Mouse (Mus musculus): ENCODE measurements around the gene Prkag2. TPM values are rescaled to one million over a fixed set of nuclear protein-coding genes. Genes with fewer than 3 reads are reported as not detected.

Gene Prkag2
- 10 to 100 TPM; 34.1 to 41.8 TPM for total RNA-seq (2023)

DNA sequence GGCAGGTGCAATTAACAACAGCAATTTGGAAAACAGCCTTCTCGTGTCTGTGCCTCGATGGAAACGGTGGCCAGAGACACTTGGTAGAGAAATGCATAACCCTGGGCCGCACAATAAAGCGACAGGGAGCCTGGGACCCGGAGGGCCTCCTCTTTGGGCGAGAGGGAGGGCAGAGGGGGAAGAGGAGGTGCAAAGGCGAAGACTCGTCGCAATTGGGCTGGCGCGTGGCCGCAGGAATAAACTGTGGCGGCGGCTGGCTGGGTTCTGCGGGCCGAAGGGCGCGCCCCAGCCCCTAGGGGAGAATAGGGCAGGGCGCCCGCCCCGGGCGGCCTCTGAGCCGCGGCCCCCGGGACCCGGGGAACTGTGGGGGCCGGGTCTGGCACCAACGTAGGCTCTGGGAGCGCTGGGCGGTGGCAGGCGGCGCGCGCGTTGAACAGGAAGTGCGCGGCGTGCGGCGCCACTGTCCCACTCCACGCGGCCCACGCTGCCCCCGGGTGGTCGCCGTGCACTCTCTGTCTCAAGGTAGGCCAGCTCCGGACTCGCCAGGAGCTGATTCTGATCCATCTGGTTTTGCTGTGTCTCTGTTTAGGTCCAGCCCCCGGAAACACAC, at the start of gene Prkag2:
Prkag2 (minus strand) TSS at position 127 of the 610 bp plus-strand sequence.

DNA sequence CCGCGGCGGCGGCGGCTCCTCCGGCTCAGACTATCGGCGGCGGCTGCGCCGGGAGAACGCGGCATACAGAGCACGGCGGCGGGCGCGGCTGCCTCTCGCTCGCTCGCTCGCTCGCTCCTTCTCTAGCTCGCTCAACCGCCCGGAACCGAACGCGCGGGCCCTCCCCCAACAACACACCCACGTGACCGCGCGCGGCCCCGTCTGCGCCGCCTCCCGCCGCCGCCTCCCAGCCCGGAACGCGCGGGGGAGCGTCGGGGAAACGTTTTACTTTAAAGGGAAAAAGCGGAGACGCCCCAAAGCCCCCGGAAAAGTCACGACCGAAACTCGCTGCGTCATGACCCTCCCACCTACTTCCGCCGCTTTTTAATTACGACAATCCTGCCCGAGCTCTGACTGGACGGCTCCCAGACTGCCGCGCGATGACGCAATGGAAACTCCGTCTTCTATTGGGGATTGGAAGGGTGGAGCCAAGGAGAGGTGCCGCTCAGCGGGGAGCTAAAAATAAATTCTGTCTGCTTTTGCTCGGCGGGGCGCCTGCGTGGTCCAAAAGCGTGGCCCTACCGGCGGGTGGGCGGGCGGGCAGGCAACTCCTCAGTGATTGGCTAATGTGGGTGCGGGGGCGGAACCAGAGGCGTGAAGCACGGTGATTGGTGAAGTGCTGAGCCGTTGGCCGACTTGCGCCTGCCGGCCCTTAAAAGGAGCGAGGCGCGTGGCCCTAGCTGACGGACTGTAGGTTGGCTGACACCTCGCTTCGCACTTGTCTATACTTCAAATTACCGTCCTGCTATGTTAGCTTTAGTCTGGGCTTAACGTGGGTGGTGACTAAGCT, 258.0 kb downstream of the Prkag2 start, which contains the start of gene Rheb:
Rheb (minus strand) TSS at position 351 of the 829 bp plus-strand sequence.

Other genes with a start within 250 kb of the Prkag2 start
- not detected for gene Galntl5, start 80.8 kb upstream of the Prkag2 start, total RNA-seq (2023)
- 10 to 100 TPM; 20.5 to 20.7 TPM for gene Galnt11, start 121.3 kb upstream of the Prkag2 start, total RNA-seq (2023)
- gene E130116L18Rik, start 122.5 kb upstream of the Prkag2 start, total RNA-seq (2023) = not detected

All from neutrophil, adult 59 days (primary cell).